Mouse (Mus musculus) left cerebral cortex, postnatal 4 days (tissue): Measurements from ENCODE around the gene Agtr1b. TPM values are rescaled to one million over a fixed set of nuclear protein-coding genes. Genes with fewer than 3 reads are reported as not detected.

Source experiments
- DNase-seq: peaks from one replicate; pipeline ENCODE4 v3.0.0-alpha.2; 2022
- intact Hi-C: fragments of 180-260 bp; cut with DNase I; formaldehyde crosslinking; loops from one replicate; pipeline ENCODE4 v1.15.1; 2025
- total RNA-seq, 2 experiments: library from RNA; stranded (reverse); gene quantifications; 2 replicates each; pipeline ENCODE4 v1.2.3; 2021

Gene Agtr1b
- total RNA-seq, result under 1 TPM; 0.28 to 0.44 TPM

DNA sequence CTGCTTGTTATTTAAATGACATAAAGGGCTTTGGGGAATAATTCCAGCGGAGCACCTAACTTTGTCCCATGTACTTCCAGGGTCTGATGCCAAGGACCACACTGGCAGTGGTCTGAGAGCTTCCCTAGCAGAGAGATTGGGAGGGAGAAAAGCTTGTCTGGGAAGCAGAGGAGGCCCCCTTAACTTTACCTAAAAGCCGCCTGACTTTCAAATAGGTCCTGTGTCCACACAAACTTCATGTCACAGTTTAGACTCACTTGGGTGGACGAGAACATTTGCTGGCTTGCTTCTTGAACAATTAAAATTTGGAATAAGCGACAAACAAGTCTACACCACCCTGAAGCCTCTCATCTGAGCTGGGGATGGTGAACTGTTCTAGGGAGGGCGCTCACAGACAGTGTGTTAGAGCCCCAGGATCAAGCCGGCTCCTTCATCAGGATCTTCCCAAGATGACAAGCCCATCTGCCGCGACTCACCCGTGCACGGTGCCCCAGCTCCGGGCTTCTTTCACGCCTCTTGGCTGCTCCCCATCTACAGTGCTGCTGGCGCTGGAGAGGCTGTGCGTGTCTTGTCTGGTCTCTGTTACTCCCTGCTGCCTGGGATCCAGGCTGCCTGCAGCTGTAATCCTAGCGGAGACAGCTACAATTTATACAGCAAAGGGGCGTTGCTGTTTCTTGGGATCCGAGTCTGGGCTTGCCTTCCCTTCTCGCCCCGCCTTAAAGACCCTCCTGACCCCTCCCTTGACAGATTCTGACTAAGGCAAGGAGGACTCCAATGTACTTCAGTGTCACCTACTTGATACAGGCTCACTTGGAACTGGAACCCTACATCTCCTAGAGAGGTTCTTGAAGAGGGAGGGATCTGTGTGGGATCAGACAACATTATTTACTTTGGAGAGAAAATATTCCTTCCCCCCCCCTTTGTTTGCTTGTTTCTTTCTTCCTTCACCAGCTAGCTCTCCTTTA is at the start of gene Agtr1b:
Gene Agtr1b (minus strand): TSS at position 620 of the 965 bp plus-strand sequence.
- intact Hi-C loops, result no loop called here
- peak; percentile 49 for DNase-seq

DNA sequence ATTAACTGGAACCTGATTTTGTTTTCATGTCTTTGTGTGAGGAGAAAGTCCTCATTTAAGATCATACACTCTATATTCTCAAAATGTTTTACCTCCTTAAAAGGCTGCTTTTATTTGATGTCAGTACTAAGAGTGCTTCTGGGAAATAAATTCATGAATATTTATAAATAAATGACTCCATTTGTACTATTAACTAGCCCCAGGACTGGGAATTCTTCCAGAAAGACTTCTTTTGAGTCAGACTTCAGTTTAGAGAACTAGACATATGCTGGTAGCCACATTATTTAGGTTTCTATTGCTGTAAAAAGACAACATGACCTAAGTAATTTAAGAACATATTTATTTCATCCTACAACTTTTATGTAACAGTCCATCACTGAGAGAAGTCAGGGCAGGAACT is 13.4 kb downstream of the Agtr1b start:
- no peak for DNase-seq
- intact Hi-C loops, result no loop called here

DNA sequence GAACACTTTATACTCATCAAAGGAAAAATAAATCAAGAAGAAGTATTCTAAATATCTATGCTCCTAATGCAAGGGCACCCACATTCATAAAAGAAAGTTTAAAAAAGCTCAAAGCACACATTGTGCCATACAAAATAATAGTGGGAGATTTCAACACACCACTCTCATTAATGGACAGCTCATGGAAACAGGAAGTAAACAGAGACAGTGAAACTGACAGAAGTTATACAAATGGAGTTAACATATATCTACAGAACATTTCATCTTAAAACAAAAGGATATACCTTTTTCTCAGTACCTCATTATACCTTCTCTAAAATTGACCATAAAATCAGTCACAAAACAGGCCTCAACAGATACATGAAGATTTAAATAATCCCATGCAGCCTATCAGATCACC is 18.8 kb downstream of the Agtr1b start:
- intact Hi-C loops, result no loop called here
- no peak for DNase-seq

DNA sequence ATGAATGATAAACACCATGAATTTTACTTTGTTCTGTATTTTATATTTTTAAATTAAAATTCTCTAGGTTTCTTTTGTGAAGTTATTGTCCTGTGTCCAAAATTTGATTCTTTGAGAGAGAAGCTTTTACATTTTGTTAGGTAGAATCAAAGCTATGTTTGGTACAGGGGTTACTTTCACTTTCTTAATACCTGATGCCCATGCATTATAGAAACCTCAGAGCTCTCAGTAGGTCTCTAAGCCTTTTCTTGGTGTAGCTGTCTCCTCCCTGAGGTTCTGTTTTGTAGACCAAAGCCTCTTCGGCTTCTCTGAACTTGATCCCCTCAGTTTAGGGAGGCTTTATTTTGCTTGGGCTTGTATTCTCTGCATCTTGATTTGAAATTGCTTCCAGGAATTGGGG is 26.6 kb downstream of the Agtr1b start:
- no peak for DNase-seq
- intact Hi-C loops, result no loop called here

DNA sequence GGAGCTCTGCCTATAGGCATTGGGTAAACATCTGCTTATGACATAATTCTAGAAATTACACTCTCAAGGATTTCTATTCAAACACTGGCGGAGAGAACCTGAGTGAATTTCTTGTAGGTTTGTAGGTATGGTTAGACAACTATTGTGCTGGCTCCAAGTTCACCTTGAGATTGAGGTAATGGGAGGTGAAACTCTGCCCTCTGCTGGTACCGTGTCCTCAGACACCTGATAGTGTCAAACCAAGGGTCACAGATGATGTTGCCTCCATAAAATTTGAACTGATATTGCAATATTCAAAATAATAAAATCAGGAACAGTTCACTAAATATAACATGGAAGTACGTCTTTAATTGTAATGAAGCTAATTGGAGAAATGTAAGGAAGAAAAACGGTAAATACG is 32.3 kb downstream of the Agtr1b start:
- intact Hi-C loops, result no loop called here
- no peak for DNase-seq

DNA sequence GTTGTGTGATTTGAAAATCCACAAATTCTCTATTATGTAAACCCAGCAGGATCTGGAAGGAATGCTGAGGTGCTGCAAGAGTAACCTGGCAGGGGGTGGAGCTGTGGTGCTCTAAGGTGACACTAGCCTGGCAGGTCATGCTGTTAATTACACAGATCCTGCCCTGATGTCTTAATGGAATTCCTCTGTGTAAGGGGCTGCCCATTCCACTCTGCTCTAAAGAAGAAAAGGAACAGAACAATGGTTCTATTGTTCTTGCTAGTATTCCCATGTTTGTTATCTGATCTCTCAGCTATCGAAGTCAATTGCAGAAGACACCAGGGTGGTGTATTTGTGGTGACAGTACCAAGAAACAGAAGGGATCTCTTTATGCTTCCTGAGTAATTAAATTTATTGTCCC is 49.7 kb downstream of the Agtr1b start:
- no peak for DNase-seq
- intact Hi-C loops, result no loop called here

DNA sequence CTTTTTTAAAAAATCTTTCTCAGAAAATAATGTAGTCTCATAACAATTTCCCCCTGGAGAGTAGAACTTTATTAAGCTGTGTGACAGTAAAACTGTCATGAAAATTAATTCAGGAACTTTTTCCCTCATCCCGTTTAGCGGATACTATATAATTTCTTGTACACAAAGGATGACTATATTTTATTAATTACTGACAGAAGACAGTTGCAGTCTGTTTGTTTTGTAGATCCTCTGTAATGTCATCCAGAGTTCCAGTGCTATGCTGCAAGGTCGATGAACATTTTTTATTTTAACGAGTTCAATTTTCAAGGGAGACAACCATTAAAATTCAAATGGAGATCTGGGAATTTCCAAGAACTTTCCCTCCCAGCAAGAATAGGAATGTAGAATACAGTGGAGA is 57.8 kb downstream of the Agtr1b start:
- DNase-seq, result no peak
- intact Hi-C loops, result no loop called here

DNA sequence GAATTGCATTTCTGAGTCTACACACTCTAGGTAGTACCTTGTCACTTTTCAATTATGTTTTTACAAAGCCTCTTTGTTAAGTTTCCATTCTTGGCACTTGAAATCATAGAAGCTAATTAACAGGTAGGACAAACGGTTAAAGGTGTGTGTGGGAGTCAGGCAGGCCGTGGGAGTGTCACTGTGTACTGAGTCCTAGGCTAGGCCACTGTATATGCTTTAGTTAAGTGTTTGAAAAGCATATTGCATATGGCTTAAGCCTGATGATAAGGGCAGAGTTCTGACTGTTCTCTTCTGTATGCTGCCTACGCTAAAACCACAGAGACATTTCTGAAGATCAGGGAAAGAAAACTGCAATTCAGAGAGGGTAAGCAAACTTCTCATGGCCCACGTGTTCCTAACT is 59.7 kb downstream of the Agtr1b start:
- intact Hi-C loops, result no loop called here
- DNase-seq, result no peak

DNA sequence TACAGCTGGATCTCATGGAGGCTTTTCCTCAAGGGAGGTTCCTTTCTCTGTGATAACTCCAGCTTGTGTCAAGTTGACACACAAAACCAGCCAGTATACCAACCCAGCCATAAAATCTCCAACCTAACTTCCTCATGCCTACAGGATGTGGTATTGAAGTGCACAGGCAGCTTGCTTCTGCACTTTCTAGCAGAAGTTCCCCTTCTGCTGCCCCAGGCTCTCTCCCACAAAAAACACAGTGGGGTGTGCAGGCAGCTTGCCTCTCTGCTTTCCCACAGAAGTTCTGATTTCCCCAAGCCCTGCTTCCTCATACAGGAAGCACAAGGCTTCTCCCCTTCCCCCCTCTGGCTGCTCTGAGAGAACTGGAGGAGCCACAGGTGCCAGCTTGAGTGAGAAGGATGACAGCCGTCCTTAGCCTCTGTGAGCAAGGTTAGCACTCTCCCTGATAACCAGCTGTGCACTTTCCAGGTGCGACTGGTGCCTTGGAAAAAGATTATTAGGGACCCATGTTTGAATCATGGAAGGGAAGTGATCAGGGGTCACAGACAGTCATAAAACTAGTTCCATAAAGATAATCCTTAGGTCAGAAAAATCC is 62.1 kb downstream of the Agtr1b start:
- DNase-seq, result no peak
- intact Hi-C loops, result no loop called here

DNA sequence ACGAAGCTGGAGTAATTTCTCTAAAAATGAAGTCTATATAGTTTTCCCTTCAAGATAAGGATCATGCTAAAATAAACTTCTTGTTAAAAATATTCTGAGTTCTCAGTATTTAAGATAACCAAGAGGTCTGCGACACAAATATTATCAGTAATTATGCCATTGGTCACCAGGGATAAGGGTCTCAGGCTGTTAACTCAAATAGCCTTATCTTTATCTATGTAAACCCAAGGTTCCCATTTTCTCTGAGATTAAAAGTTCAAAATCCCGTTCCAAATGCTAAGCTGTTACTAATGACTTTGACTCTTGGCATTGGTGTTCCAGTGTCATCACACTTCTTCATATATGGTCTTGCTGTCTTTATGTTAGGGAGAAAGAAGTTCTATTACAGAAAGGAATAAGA is 71.4 kb downstream of the Agtr1b start:
- DNase-seq, result no peak
- intact Hi-C loops, result no loop called here

DNA sequence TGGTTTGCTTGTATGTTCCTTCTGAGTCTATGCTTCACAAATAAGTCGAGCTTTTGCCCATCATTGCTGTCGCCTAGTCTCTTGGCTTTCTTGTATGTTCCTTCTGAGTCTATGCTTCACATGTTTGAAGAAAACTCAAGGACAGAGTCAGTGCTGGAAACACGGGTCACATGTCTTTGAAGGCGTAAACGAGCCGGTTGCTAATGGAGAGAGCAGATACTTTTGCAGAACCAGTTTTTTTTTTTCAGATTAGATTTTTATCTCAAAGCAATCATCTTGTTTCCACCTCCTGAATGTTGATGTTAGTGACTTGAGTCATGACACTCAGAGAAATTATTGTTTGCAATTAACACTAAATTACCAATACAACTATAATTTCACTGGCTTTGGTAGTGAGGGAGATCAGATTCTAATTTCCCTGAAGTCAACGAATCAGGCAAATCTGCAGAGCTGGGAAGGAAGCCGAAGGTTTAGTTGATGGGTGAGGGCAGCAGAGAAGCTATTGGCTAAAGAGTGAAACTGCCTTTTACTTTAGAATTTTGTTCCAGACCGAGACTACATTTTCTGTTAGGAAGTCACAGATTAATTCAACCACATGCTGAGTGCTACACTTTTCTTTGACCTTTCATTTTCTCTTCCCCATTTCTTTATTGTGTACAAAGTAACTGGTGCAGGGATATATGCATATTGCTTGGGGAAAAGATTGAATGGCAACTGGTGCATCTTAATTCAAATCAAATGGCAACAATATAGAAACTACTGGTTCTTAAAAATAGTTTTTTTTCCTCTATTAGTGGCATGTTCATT is 72.2 kb downstream of the Agtr1b start:
- no peak for DNase-seq
- intact Hi-C loops, result no loop called here

DNA sequence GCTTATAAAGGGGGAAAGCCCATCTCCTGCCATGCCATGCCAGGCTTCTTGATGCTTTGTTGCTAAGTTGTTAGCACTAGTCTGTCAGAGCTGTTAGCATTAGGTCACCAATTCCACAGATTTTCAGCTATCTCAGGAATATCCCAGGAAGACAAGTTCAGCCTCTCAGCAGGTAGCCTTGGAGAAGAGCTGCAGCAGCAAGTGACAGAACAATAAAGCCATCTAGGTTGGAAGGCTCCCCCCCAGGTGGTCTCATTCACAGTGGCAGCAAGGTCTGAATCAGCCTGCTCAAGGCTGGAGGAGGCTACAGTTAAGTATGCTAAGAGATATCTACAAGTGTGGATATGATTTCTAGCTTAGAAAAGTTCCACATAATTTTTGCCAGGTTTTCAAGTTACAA is 75.6 kb downstream of the Agtr1b start:
- DNase-seq, result no peak
- intact Hi-C loops, result no loop called here

DNA sequence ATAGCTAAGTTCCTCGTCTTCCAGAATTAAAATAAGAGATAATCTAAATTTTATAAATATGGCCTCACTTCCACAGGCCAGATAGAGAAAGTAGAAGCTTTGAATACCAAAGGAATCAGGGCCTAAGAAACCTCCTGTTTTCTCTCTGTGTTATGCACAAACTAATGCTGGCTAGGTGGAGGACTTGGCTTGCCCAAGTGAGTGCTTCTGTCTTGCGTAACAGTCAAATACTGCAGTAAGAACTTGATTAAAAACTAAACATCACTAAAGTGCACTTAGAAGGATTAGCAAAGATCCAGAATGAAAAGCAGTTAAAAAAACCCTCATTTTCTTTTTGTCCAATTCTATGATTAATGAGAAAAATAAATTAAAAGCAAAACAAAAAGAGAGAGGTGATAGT is 78.2 kb downstream of the Agtr1b start:
- intact Hi-C loops, result no loop called here
- no peak for DNase-seq

DNA sequence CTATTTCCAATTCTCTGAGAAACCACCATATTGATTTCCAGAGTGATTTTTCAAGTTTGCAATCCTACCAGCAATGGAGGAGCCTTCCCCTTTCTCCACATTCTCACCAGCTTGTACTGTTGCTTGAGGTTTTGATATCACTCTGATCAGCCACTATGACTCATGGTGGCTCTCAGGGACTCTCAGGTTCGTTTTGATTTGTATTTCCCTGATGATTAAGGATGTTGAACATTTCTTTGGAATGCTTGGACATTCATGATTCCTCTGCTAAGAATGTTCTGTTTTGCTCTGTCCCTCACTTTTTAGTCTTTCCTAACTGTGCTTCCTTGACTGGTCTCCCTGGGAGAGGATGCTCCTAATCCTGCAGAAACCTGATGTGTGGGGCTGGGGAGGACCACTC is 85.2 kb downstream of the Agtr1b start:
- intact Hi-C loops, result no loop called here
- DNase-seq, result no peak

DNA sequence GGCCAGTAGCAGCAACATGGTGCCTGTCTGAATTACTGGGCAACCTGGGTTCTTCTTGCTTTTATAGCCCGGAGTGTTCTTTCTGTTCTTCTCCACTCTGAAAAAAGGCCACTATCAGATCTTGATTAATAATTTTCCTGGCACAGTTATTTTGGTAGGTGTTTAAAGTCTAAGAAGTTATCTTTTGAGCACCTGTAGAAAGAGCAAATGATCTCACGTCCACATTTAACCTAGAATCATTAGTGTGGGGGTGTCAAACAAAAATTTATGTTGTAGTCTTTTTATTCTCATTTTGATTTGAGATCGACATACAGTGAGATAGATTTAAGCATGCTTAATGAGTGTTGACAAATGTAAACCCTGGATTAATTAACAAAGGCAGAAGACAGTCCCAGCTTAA is 91.3 kb downstream of the Agtr1b start, which contains the start of gene Cpb1:
Gene Cpb1 (minus strand): TSS at position 101 of the 400 bp plus-strand sequence.
- no peak for DNase-seq
- intact Hi-C loops, result no loop called here

Other genes starting within 250 kb of the Agtr1b start
- 10 to 100 TPM; 52.5 to 56.4 TPM for gene Gyg, start 211.9 kb downstream of the Agtr1b start, total RNA-seq
- 10 to 100 TPM in 1 of 2 experiments, 1 to 10 TPM in 1; 6.7 to 10.6 TPM for gene Cpa3, start 125.0 kb downstream of the Agtr1b start, total RNA-seq
- under 1 TPM; 0.14 to 0.34 TPM for gene Cpb1, start 91.4 kb downstream of the Agtr1b start, total RNA-seq